Mouse (Mus musculus) lung, postnatal 4 days (tissue): ENCODE measurements at regions not wholly inside any gene's neighbourhood (a gene's known extent, or its start where the extent isn't known, plus 50 kb on each side); places are given as distances from the start of the nearest gene placed in this dataset.
A peak's percentile ranks its signal among the peaks of the same experiment; 100 is the strongest.
"Not testable (repeated sequence)": the region's sequence is repeated elsewhere in the genome, so short reads cannot be mapped to it uniquely, and the experiment has no call there.

Source experiments
- DNase-seq, 2 experiments: peaks; one replicate each; pipeline ENCODE4 v3.0.0; 2021

GRCm38 (mm10) chr13:111905213-111905701 is 96.5 kb upstream of the Map3k1 start:
- DNase-seq, result peak in 1 of 2 experiments; percentile 27

- DNase-seq, result no peak
Observed at GRCm38 (mm10) chr13:111911071-111911470, 102.3 kb upstream of the Map3k1 start.

GRCm38 (mm10) chr13:111911661-111912312 is 103.0 kb upstream of the Map3k1 start:
- DNase-seq, result no peak

- no peak for DNase-seq
Observed at GRCm38 (mm10) chr13:111914348-111914913, 105.6 kb upstream of the Map3k1 start.

GRCm38 (mm10) chr13:111919417-111919816 is 110.6 kb upstream of the Map3k1 start:
- DNase-seq, result not testable (repeated sequence)

GRCm38 (mm10) chr13:111920534-111920933 is 111.7 kb upstream of the Map3k1 start:
- DNase-seq, result no peak

- no peak for DNase-seq
Observed at GRCm38 (mm10) chr13:111921142-111922035, 112.6 kb upstream of the Map3k1 start.

GRCm38 (mm10) chr13:111925349-111925748 is 116.6 kb upstream of the Map3k1 start:
- DNase-seq, result no peak

GRCm38 (mm10) chr13:111926801-111927200 is 118.0 kb upstream of the Map3k1 start:
- no peak for DNase-seq

GRCm38 (mm10) chr13:111927489-111927888 is 118.7 kb upstream of the Map3k1 start:
- DNase-seq, result no peak

GRCm38 (mm10) chr13:111928636-111929544 is 120.1 kb upstream of the Map3k1 start:
- no peak for DNase-seq

GRCm38 (mm10) chr13:111929908-111930307 is 121.1 kb upstream of the Map3k1 start:
- DNase-seq, result no peak

- DNase-seq, result no peak
Observed at GRCm38 (mm10) chr13:111932464-111932863, 123.7 kb upstream of the Map3k1 start.

GRCm38 (mm10) chr13:111933526-111934240 is 124.9 kb upstream of the Map3k1 start:
- peak in 1 of 2 experiments; percentile 24 for DNase-seq

GRCm38 (mm10) chr13:111935721-111936080 is 126.9 kb upstream of the Map3k1 start:
- DNase-seq, result no peak

- peak; percentile 68 to 71 for DNase-seq
Observed at GRCm38 (mm10) chr13:111936081-111936857, 127.5 kb upstream of the Map3k1 start.

GRCm38 (mm10) chr13:111936983-111937382 is 128.2 kb upstream of the Map3k1 start:
- DNase-seq, result no peak

GRCm38 (mm10) chr13:111938896-111939422 is 130.2 kb upstream of the Map3k1 start:
- no peak for DNase-seq

GRCm38 (mm10) chr13:111939534-111940115 is 130.8 kb upstream of the Map3k1 start:
- no peak for DNase-seq

GRCm38 (mm10) chr13:111940275-111940674 is 131.5 kb upstream of the Map3k1 start:
- DNase-seq, result no peak
